Mouse (Mus musculus) lung, postnatal 0 days (tissue): ENCODE measurements at regions not wholly inside any gene's neighbourhood (a gene's known extent, or its start where the extent isn't known, plus 50 kb on each side); places are given as distances from the start of the nearest gene placed in this dataset.

Experiments used
- ATAC-seq: fragments of 200-750 bp; cut with Nextera tagmentation; 2 replicates; pipeline ENCODE4 v1.8.0; 2017; ENCODE audit warnings: moderate library complexity
- DNase-seq: peaks from one replicate; pipeline ENCODE4 v3.0.0-alpha.2; 2016; ENCODE audit warnings: low spot score
- H3K27ac ChIP-seq: fragments of 300-500 bp; sonication (generic); 2 replicates; pipeline ENCODE4 v1.5.1; 2014; ENCODE audit warnings: antibody characterized with exemption, mild to moderate bottlenecking, low read length, mixed read lengths
- H3K27me3 ChIP-seq: fragments of 300-500 bp; sonication (generic); replicated peaks from 2 replicates; pipeline ENCODE4 v1.6.1; 2014; ENCODE audit warnings: low read length, mixed read lengths; ENCODE audit not compliant: insufficient read depth
- H3K36me3 ChIP-seq: fragments of 300-500 bp; sonication (generic); 2 replicates; pipeline ENCODE4 v1.6.1; 2014; ENCODE audit warnings: low read length, mixed read lengths; ENCODE audit not compliant: insufficient read depth
- H3K4me1 ChIP-seq: fragments of 300-500 bp; sonication (generic); 2 replicates; pipeline ENCODE4 v1.6.1; 2014; ENCODE audit warnings: antibody characterized with exemption, low read depth, low read length, mixed read lengths; ENCODE audit not compliant: insufficient read depth
- H3K4me2 ChIP-seq: fragments of 300-500 bp; sonication (generic); replicated peaks from 2 replicates; pipeline ENCODE4 v1.6.1; 2014; ENCODE audit warnings: low read depth, mild to moderate bottlenecking, low read length, moderate library complexity, mixed read lengths
- H3K4me3 ChIP-seq: fragments of 300-500 bp; sonication (generic); 2 replicates; pipeline ENCODE4 v1.5.1; 2014; ENCODE audit warnings: low read depth, low read length
- H3K9ac ChIP-seq: fragments of 300-500 bp; sonication (generic); replicated peaks from 2 replicates; pipeline ENCODE4 v1.6.1; 2014; ENCODE audit warnings: low read depth, mild to moderate bottlenecking
- H3K9me3 ChIP-seq: fragments of 300-500 bp; sonication (generic); 2 replicates; pipeline ENCODE4 v1.6.1; 2016; ENCODE audit warnings: low read length, mixed read lengths
- CTCF ChIP-seq: IDR thresholded peaks from 2 replicates; pipeline ENCODE4 v1.5.1; 2016; ENCODE audit warnings: antibody characterized with exemption, mild to moderate bottlenecking
- EP300 ChIP-seq: IDR thresholded peaks from 2 replicates; pipeline ENCODE4 v1.6.1; 2016; ENCODE audit warnings: antibody characterized with exemption, mild to moderate bottlenecking, control low read depth
- WGBS: fragments of 180-500 bp; shearing (Covaris S2); extraction: QIAGEN DNeasy Blood & Tissue Kit; methylation state at CpG from one replicate; pipeline ENCODE4 v1.1.7; 2014; 5-methylcytosine and 5-hydroxymethylcytosine counted together

DNA sequence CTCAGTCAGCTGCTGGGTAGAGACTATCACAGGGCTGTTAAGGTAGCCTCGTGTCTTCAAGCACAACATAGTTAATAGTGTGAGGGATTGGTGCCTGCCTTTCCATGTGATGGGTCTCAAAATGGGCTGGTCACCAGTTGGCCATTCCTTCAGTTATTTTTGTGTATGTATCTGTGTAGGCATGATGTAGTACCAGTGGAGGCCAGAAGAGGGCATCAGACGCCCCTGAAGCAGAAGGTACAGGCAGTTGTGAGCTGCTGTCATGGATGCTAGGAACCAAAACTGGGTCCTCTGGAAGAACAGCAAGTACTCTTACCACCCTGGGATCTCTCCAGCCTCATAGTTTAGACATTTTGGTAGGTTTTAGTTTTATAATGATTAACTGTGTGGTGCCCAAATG is 228.9 kb upstream of the 1700056E22Rik start:
- no peak overlapping the region for H3K4me3 ChIP-seq
- H3K27ac ChIP-seq, result no peak overlapping the region
- H3K27me3 ChIP-seq, result no peaks in the 10 kb centered on the region
- ATAC-seq, result no peak
- 54% methylated on average over 2 of the region's 2 CpGs for WGBS
- H3K9ac ChIP-seq, result no peak overlapping the region
- TF ChIP-seq CTCF (peak; percentile 56), EP300 (no peak)
- H3K9me3 ChIP-seq, result no peaks in the 10 kb centered on the region
- H3K36me3 ChIP-seq, result no peaks in the 10 kb centered on the region
- no peaks in the 10 kb centered on the region for H3K4me1 ChIP-seq
- no peak for DNase-seq
- no peak overlapping the region for H3K4me2 ChIP-seq

- no peak overlapping the region for H3K4me2 ChIP-seq
- no peak overlapping the region for H3K4me3 ChIP-seq
- ATAC-seq (no peak), DNase-seq (no peak)
- no peaks in the 10 kb centered on the region for H3K9me3 ChIP-seq
- no peak overlapping the region for H3K27ac ChIP-seq
- no peak for TF ChIP-seq EP300
- TF ChIP-seq CTCF, result no peak
- H3K36me3 ChIP-seq, result no peaks in the 10 kb centered on the region
- H3K27me3 ChIP-seq, result no peaks in the 10 kb centered on the region
- no peak overlapping the region for H3K9ac ChIP-seq
- no peaks in the 10 kb centered on the region for H3K4me1 ChIP-seq
- 88% methylated on average over 6 of the region's 6 CpGs for whole genome bisulfite sequencing
Measured at GRCm38 (mm10) chr1:184261385-184261727, 227.3 kb upstream of the 1700056E22Rik start.

GRCm38 (mm10) chr1:184260722-184261384 is 226.8 kb upstream of the 1700056E22Rik start:
- 75% methylated on average over 6 of the region's 6 CpGs for WGBS
- ATAC-seq (no peak), DNase-seq (no peak)
- Histone ChIP-seq H3K9ac (no peak overlapping the region), H3K27ac (no peak overlapping the region), H3K36me3 (no peaks in the 10 kb centered on the region), H3K4me2 (no peak overlapping the region), H3K4me3 (no peak overlapping the region), H3K9me3 (no peaks in the 10 kb centered on the region), H3K27me3 (no peaks in the 10 kb centered on the region), H3K4me1 (no peaks in the 10 kb centered on the region)
- no peak for TF ChIP-seq EP300
- no peak for TF ChIP-seq CTCF

DNA sequence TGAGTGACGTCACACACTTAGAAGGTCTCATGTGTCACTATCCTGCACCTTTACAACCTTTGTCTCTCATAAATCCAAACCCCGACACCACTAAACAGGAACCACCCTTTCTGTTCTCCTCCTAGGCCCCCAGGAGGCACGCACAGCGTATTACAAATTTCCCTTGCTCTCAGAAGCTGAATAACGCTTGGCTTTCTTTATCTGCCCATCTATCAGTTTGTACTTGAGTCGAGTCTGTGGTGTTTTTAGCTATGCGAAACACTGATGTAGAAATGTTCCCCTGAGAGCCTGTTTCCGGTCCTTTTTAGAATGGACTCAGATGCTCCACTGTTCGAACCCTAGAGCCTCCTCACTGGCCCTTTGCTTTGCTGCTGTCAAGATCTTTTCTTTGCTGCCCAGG is 225.8 kb upstream of the 1700056E22Rik start:
- TF ChIP-seq EP300 (no peak), CTCF (no peak)
- DNase-seq (no peak), ATAC-seq (no peak)
- H3K27me3 ChIP-seq, result no peaks in the 10 kb centered on the region
- no peaks in the 10 kb centered on the region for H3K9me3 ChIP-seq
- no peak overlapping the region for H3K9ac ChIP-seq
- no peak overlapping the region for H3K4me3 ChIP-seq
- WGBS, result 83% methylated on average over 9 of the region's 9 CpGs
- no peak overlapping the region for H3K4me2 ChIP-seq
- no peak overlapping the region for H3K27ac ChIP-seq
- H3K4me1 ChIP-seq, result no peaks in the 10 kb centered on the region
- no peaks in the 10 kb centered on the region for H3K36me3 ChIP-seq

GRCm38 (mm10) chr1:184257356-184257755 is 223.3 kb upstream of the 1700056E22Rik start:
- DNase-seq (no peak), ATAC-seq (no peak)
- WGBS, result 89% methylated on average over 6 of the region's 6 CpGs
- no peak overlapping the region for H3K4me3 ChIP-seq
- no peak overlapping the region for H3K27ac ChIP-seq
- H3K9ac ChIP-seq, result no peak overlapping the region
- no peaks in the 10 kb centered on the region for H3K4me1 ChIP-seq
- no peak overlapping the region for H3K4me2 ChIP-seq
- no peaks in the 10 kb centered on the region for H3K36me3 ChIP-seq
- TF ChIP-seq CTCF (no peak), EP300 (no peak)
- H3K27me3 ChIP-seq, result no peaks in the 10 kb centered on the region
- H3K9me3 ChIP-seq, result no peaks in the 10 kb centered on the region

DNA sequence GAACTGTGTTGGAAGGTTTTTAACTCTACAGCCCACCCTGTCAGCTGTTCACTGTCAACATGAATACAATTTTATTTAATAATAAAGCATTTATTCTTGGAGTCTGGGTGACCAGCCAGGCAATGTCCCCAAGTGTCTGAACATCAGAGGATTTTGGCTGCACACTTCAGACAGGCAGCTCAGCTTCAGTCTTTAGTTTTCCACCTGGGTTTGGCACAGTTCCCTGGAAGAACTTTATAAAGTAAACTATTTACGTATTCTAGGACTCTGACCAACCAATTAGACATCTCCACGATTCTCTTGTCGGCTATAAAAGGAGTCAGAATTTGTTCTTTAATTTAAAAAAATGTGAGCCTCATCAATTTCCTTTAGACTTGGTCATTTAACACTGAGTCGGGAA is 220.8 kb upstream of the 1700056E22Rik start:
- 41% methylated on average over 4 of the region's 4 CpGs for WGBS
- DNase-seq, result no peak

More for the DNA sequence above, 220.8 kb upstream of the 1700056E22Rik start:
- no peaks in the 10 kb centered on the region for H3K9me3 ChIP-seq
- H3K27me3 ChIP-seq, result no peaks in the 10 kb centered on the region
- no peak overlapping the region for H3K9ac ChIP-seq
- ATAC-seq, result no peak
- H3K4me1 ChIP-seq, result no peaks in the 10 kb centered on the region
- no peaks in the 10 kb centered on the region for H3K36me3 ChIP-seq
- H3K4me3 ChIP-seq, result no peak overlapping the region
- no peak overlapping the region for H3K4me2 ChIP-seq
- TF ChIP-seq EP300, result no peak
- no peak for TF ChIP-seq CTCF
- no peak overlapping the region for H3K27ac ChIP-seq
